Mouse (Mus musculus) leukemia stem cell, adult 10-12 weeks (primary cell): ENCODE results near the gene Fbxl3. TPM values are rescaled to one million over a fixed set of nuclear protein-coding genes. Genes with fewer than 3 reads are reported as not detected.

ENCODE experiments used
- polyA plus RNA-seq: library from polyadenylated mRNA; stranded (reverse); fragments of >175 nt; gene quantifications from 2 replicates; pipeline ENCODE4 v1.2.3, GENCODE M21; 2012; ENCODE audit warnings: low replicate concordance

Fbxl3 gene
- polyA plus RNA-seq: 5.5 and 12.9 TPM in 2 replicates

DNA sequence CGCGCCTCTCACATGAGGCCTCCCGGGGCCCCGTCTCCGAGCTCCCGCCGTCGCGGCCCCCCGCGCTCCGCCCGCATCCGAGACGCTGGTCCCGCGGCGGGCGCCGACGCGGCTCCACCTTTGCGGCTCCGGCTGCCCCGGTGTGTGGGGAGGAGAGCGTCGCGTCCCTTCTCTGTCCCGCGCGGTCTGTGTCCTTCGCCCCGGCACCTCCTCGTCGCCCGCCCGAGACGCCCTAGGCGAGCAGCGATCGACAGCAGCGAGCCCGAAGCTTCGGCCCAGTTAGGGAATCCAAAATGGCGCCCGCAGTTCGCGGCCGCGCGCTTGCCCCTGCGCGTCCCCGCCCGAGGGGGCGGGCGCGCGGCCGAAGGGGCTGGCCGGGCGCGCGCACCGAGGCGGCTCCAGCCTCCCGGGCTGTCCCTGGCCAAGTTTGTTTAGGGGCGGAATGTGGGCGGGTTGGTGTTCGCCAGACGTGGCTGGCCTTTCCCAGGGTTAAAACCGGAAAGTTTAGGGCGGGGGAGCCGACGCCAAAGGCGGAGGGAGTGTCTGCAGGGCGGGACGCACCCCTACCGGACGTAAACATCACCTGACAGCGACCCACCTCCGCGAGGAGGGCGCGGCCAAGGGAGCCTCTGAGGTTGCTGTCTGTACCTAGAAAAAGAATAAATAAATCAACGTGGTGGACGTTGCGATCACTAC is at the start of gene Fbxl3:
TSS of gene Fbxl3 (minus strand) at position 329 of the 696 bp plus-strand sequence.

DNA sequence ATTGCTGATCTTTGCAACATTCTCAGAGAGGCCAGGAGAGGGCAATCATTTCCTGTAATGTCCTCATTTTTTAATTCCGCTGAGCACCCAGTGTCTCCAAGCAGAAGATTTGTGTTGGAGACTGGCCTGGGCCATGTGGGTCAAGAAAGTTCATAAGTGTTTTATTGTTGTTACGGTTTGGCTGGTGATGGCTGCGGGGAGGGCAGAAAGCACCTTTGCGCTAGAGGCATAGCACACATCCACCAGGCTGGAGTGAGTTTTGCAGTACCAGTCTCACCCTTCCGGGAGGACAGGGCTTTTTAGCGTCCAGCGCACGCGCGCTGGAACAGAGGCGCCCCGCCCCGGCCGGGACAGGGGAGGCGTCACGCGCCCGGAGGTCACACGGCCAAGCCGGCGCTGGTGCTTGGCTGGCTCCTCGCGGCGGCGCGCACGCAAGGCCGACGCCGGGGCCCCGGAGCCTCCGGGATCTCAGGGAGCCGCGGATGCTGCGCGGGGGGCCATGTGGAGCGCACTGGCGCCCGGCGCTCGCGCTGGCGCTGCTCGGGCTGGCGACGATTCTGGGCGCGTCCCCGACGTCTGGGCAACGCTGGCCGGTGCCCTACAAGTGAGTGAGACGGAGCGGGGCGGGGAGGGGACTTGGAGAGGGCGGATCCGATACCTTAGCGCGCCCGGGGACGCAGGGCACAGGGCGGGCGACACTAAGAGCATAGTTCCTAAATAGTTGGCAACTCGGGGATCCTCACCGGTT is 29.3 kb downstream of the Fbxl3 start, which contains the start of gene Cln5:
TSS of gene Cln5 (plus strand) at position 353 of the 748 bp plus-strand sequence.

DNA sequence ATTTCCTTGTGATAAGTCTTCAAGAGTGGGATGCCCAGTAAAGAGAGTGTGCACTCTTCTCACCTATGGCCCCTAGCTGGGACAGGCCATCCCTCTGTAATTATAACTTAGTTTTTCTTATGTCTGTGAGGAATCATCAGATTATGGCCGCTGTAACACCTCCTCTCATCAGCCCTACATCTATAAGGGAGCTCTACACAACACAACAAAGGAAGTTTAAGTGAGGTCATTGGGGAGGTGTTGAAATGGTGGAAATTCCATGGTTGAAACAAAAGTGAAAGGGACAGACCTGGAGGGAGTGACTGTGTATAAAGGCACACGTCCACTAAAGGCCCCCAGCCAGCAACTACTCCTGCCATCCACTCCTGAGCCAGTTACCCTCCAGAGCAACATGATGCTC is 52.7 kb downstream of the Fbxl3 start, which contains the start of gene Acod1:
TSS of gene Acod1 (plus strand) at position 301 of the 400 bp plus-strand sequence.

Other genes with a start within 250 kb of the Fbxl3 start
- 19.5 and 28.8 TPM in 2 replicates for gene Kctd12, start 116.9 kb downstream of the Fbxl3 start, polyA plus RNA-seq
- gene Acod1, start 52.6 kb downstream of the Fbxl3 start, polyA plus RNA-seq: not detected in 2 replicates
- 4.1 and 8.9 TPM in 2 replicates for gene Cln5, start 29.4 kb downstream of the Fbxl3 start, polyA plus RNA-seq
- 4.7 and 16.1 TPM in 2 replicates for gene Mycbp2, start 247.2 kb upstream of the Fbxl3 start, polyA plus RNA-seq